Mouse (Mus musculus) E14TG2a.4 (cell line): ENCODE measurements around the gene Rxra.

Experiments
- CTCF ChIP-seq: conservative IDR thresholded peaks from 2 replicates; pipeline ENCODE4 v1.5.1; 2014; ENCODE audit warnings: low read length
- NANOG ChIP-seq: IDR thresholded peaks from 2 replicates; pipeline ENCODE4 v1.6.1; 2014; ENCODE audit warnings: borderline replicate concordance, low read length, mixed read lengths
- POU5F1 ChIP-seq: IDR thresholded peaks from 2 replicates; pipeline ENCODE4 v1.6.1; 2014; ENCODE audit warnings: low read length, borderline replicate concordance

DNA sequence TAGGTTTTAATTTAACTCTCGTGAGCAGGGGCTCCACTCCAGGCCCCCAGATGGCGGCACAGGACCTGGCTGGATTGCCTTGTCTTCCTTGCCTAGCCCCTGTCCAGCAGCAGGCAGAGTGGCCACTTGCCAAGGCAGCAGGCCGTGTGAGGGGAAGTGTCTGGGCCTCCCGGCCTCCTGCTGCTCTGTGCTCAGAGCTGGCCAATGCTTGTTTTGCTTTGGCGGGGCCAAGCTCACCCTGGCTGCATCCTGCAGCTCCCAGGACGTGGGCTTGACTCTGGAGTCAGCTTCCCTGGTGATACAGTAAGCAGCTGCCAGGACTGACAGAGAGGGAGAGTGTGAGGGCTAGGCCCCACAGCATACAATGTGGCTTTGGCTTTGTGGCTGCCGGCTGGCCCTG, 23.3 kb downstream of the Rxra start:
- TF ChIP-seq CTCF = no peak
- no peak for TF ChIP-seq NANOG
- TF ChIP-seq POU5F1 = no peak
